Mouse (Mus musculus) liver, embryonic 15.5 days (tissue): ENCODE measurements at regions not wholly inside any gene's neighbourhood (a gene's known extent, or its start where the extent isn't known, plus 50 kb on each side); places are given as distances from the start of the nearest gene placed in this dataset.
A peak's percentile ranks its signal among the peaks of the same experiment; 100 is the strongest.

Experiments
- ATAC-seq: fragments of 200-750 bp; cut with Nextera tagmentation; 2 replicates; pipeline ENCODE4 v1.8.0; 2017; ENCODE audit warnings: moderate number of reproducible peaks, mild to moderate bottlenecking, moderate library complexity; ENCODE audit not compliant: insufficient read depth
- H3K27ac ChIP-seq: fragments of 300-500 bp; sonication (generic); replicated peaks from 2 replicates; pipeline ENCODE4 v1.5.1; 2015; ENCODE audit warnings: mild to moderate bottlenecking, inconsistent platforms
- H3K27me3 ChIP-seq: fragments of 300-500 bp; sonication (generic); 2 replicates; pipeline ENCODE4 v1.6.1; 2015; ENCODE audit warnings: mild to moderate bottlenecking, inconsistent platforms
- H3K36me3 ChIP-seq: fragments of 300-500 bp; sonication (generic); replicated peaks from 2 replicates; pipeline ENCODE4 v1.6.1; 2015; ENCODE audit warnings: moderate library complexity, mild to moderate bottlenecking, inconsistent platforms
- H3K4me1 ChIP-seq: fragments of 300-500 bp; sonication (generic); replicated peaks from 2 replicates; pipeline ENCODE4 v1.6.1; 2015; ENCODE audit warnings: inconsistent platforms
- H3K4me2 ChIP-seq: fragments of 300-500 bp; sonication (generic); 2 replicates; pipeline ENCODE4 v1.6.1; 2015; ENCODE audit warnings: moderate library complexity, mild to moderate bottlenecking, inconsistent platforms
- H3K4me3 ChIP-seq: fragments of 300-500 bp; sonication (generic); replicated peaks from 2 replicates; pipeline ENCODE4 v1.5.1; 2015; ENCODE audit warnings: mild to moderate bottlenecking, inconsistent platforms
- H3K9ac ChIP-seq: fragments of 300-500 bp; sonication (generic); 2 replicates; pipeline ENCODE4 v1.6.1; 2015; ENCODE audit warnings: moderate library complexity, mild to moderate bottlenecking, inconsistent platforms
- H3K9me3 ChIP-seq: fragments of 300-500 bp; sonication (generic); replicated peaks from 2 replicates; pipeline ENCODE4 v1.6.1; 2016; ENCODE audit warnings: inconsistent platforms
- WGBS: fragments of 180-500 bp; shearing (Covaris S2); methylation state at CpG from one replicate; pipeline ENCODE4 v1.1.7; 2015; ENCODE audit warnings: mixed read lengths; ENCODE audit not compliant: insufficient replicate concordance; 5-methylcytosine and 5-hydroxymethylcytosine counted together

GRCm38 (mm10) chr11:63761561-63761960 is 160.5 kb downstream of the Hs3st3b1 start:
- no peak for ATAC-seq
- H3K4me1 ChIP-seq = 0 out of 2 replicates have a peak, but pooled peaks cover 4% of the 10 kb centered on the region
- no peaks in the 10 kb centered on the region for H3K36me3 ChIP-seq
- H3K9ac ChIP-seq = no peak overlapping the region
- no peaks in the 10 kb centered on the region for H3K9me3 ChIP-seq
- no peak overlapping the region for H3K4me3 ChIP-seq
- no peaks in the 10 kb centered on the region for H3K27me3 ChIP-seq
- no peak overlapping the region for H3K27ac ChIP-seq
- 61% methylated on average over 6 of the region's 6 CpGs for WGBS
- no peak overlapping the region for H3K4me2 ChIP-seq

- ATAC-seq = no peak
Observed at GRCm38 (mm10) chr11:63767631-63768250, 154.3 kb downstream of the Hs3st3b1 start.

GRCm38 (mm10) chr11:63769738-63770137 is 152.4 kb downstream of the Hs3st3b1 start:
- no peak overlapping the region for H3K4me3 ChIP-seq
- no peaks in the 10 kb centered on the region for H3K36me3 ChIP-seq
- H3K27me3 ChIP-seq = no peaks in the 10 kb centered on the region
- H3K27ac ChIP-seq = no peak overlapping the region
- no peaks in the 10 kb centered on the region for H3K4me1 ChIP-seq
- H3K9me3 ChIP-seq = no peaks in the 10 kb centered on the region
- ATAC-seq = no peak
- WGBS = 88% methylated on average over 2 of the region's 2 CpGs
- no peak overlapping the region for H3K4me2 ChIP-seq
- no peak overlapping the region for H3K9ac ChIP-seq

More at GRCm38 (mm10) chr11:63767631-63768250, 154.3 kb downstream of the Hs3st3b1 start:
- Histone ChIP-seq H3K4me2 (no peak overlapping the region), H3K27me3 (no peaks in the 10 kb centered on the region), H3K9ac (no peak overlapping the region), H3K4me3 (no peak overlapping the region), H3K36me3 (no peaks in the 10 kb centered on the region), H3K9me3 (no peaks in the 10 kb centered on the region), H3K4me1 (no peaks in the 10 kb centered on the region), H3K27ac (no peak overlapping the region)
- 58% methylated on average over 10 of the region's 10 CpGs for WGBS

- H3K27me3 ChIP-seq = no peaks in the 10 kb centered on the region
- H3K9me3 ChIP-seq = no peaks in the 10 kb centered on the region
- peak; percentile 70 for ATAC-seq
- no peak overlapping the region for H3K4me3 ChIP-seq
- H3K9ac ChIP-seq = no peak overlapping the region
- H3K4me2 ChIP-seq = no peak overlapping the region
- WGBS = 55% methylated on average over 6 of the region's 6 CpGs
- no peaks in the 10 kb centered on the region for H3K36me3 ChIP-seq
- no peak overlapping the region for H3K27ac ChIP-seq
- H3K4me1 ChIP-seq = no peaks in the 10 kb centered on the region
Observed at GRCm38 (mm10) chr11:63775382-63775781, 146.7 kb downstream of the Hs3st3b1 start.

GRCm38 (mm10) chr11:63779371-63779770 is 142.7 kb downstream of the Hs3st3b1 start:
- Histone ChIP-seq H3K27ac (no peak overlapping the region), H3K4me1 (no peaks in the 10 kb centered on the region), H3K9me3 (no peaks in the 10 kb centered on the region), H3K36me3 (no peaks in the 10 kb centered on the region), H3K4me2 (no peak overlapping the region), H3K4me3 (no peak overlapping the region), H3K9ac (no peak overlapping the region), H3K27me3 (no peaks in the 10 kb centered on the region)
- 55% methylated on average over 6 of the region's 6 CpGs for WGBS
- no peak for ATAC-seq

- Histone ChIP-seq H3K27ac (no peak overlapping the region), H3K9me3 (no peaks in the 10 kb centered on the region), H3K4me2 (no peak overlapping the region), H3K4me1 (no peaks in the 10 kb centered on the region), H3K9ac (no peak overlapping the region), H3K36me3 (no peaks in the 10 kb centered on the region), H3K27me3 (no peaks in the 10 kb centered on the region), H3K4me3 (no peak overlapping the region)
- WGBS = 63% methylated on average over 19 of the region's 19 CpGs
- no peak for ATAC-seq
Observed at GRCm38 (mm10) chr11:63781967-63782915, 139.8 kb downstream of the Hs3st3b1 start.

- Histone ChIP-seq H3K36me3 (no peaks in the 10 kb centered on the region), H3K9ac (no peak overlapping the region), H3K27me3 (no peaks in the 10 kb centered on the region), H3K4me1 (no peaks in the 10 kb centered on the region), H3K9me3 (no peaks in the 10 kb centered on the region), H3K4me3 (no peak overlapping the region), H3K4me2 (no peak overlapping the region), H3K27ac (no peak overlapping the region)
- WGBS = 34% methylated on average over 8 of the region's 8 CpGs
- no peak for ATAC-seq
Observed at GRCm38 (mm10) chr11:63785281-63785886, 136.7 kb downstream of the Hs3st3b1 start.

- H3K9me3 ChIP-seq = no peaks in the 10 kb centered on the region
- no peaks in the 10 kb centered on the region for H3K36me3 ChIP-seq
- H3K9ac ChIP-seq = no peak overlapping the region
- 42% methylated on average over 4 of the region's 4 CpGs for WGBS
- no peaks in the 10 kb centered on the region for H3K27me3 ChIP-seq
- no peak overlapping the region for H3K4me3 ChIP-seq
- no peaks in the 10 kb centered on the region for H3K4me1 ChIP-seq
- no peak for ATAC-seq
- no peak overlapping the region for H3K4me2 ChIP-seq
- no peak overlapping the region for H3K27ac ChIP-seq
Observed at GRCm38 (mm10) chr11:63785965-63786364, 136.1 kb downstream of the Hs3st3b1 start.

- H3K9me3 ChIP-seq = no peaks in the 10 kb centered on the region
- ATAC-seq = no peak
- no peak overlapping the region for H3K27ac ChIP-seq
- no peak overlapping the region for H3K4me3 ChIP-seq
- H3K27me3 ChIP-seq = no peaks in the 10 kb centered on the region
- no peaks in the 10 kb centered on the region for H3K4me1 ChIP-seq
- H3K9ac ChIP-seq = no peak overlapping the region
- no peaks in the 10 kb centered on the region for H3K36me3 ChIP-seq
- WGBS = 64% methylated on average over 8 of the region's 8 CpGs
- no peak overlapping the region for H3K4me2 ChIP-seq
Observed at GRCm38 (mm10) chr11:63789473-63790120, 132.5 kb downstream of the Hs3st3b1 start.

- no peaks in the 10 kb centered on the region for H3K4me1 ChIP-seq
- no peak overlapping the region for H3K4me2 ChIP-seq
- H3K27me3 ChIP-seq = no peaks in the 10 kb centered on the region
- no peaks in the 10 kb centered on the region for H3K36me3 ChIP-seq
- no peak overlapping the region for H3K4me3 ChIP-seq
- 0 out of 2 replicates have a peak, but pooled peaks have one; percentile 22 for ATAC-seq
- no peak overlapping the region for H3K9ac ChIP-seq
- H3K9me3 ChIP-seq = no peaks in the 10 kb centered on the region
- H3K27ac ChIP-seq = no peak overlapping the region
- 51% methylated on average over 13 of the region's 13 CpGs for WGBS
Observed at GRCm38 (mm10) chr11:63791004-63791862, 130.9 kb downstream of the Hs3st3b1 start.
